Mouse (Mus musculus) C2C12 (cell line): ENCODE measurements around the gene Ccnc.

ENCODE experiments used
- CTCF ChIP-seq: IDR thresholded peaks from one replicate; pipeline ENCODE4 v1.5.1; 2011; ENCODE audit not compliant: control insufficient read depth, insufficient read depth, insufficient read length
- MAX ChIP-seq: IDR thresholded peaks from one replicate; pipeline ENCODE4 v1.6.1; 2011; ENCODE audit warnings: mild to moderate bottlenecking, control low read depth
- MYOG ChIP-seq: IDR thresholded peaks from one replicate; pipeline ENCODE4 v1.6.1; 2011; ENCODE audit not compliant: control insufficient read depth, insufficient read length; ENCODE audit errors: extremely low read depth
- USF1 ChIP-seq: IDR thresholded peaks from one replicate; pipeline ENCODE4 v1.6.1; 2011; ENCODE audit warnings: low read depth, mild to moderate bottlenecking, control low read depth, moderate library complexity

- no peak for TF ChIP-seq CTCF
- TF ChIP-seq USF1, result no peak
- TF ChIP-seq MYOG, result no peak
- TF ChIP-seq MAX, result no peak
These were observed 41.9 kb upstream of the Ccnc start, which contains the start of gene Prdm13 for GRCm38 (mm10) chr4:21685595-21686091.
